ENCODE assay signal across 22 mouse cellular contexts in the genomic region with DNA sequence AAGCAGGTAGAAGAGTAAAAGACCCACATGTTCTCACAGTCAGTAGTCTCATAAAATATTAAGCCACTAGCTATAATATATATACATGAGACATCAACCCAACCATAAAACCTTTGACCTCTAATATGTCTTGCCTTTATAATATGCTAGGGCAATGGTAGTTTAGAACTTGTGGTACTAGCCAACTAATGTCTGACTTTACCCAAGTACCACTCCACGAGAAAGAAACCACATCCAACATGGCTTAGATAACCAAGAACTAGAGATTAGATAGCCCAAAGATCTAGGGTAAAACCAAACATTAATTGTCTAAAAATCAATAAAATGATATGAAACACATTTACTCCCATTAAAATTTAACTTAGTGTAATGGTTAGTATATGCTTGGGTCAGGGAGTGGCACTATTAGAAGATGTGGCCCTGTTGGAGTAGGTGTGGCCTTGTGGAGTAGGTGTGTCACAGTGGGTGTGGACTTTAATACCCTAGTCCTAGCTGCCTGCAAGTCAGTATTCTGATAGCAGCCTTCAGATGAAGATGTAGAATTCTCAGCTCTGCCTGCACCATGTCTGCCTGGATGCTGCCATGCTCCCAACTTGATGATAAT.
DNase-seq lines count a peak whose midpoint lies in the region; ATAC-seq and TF ChIP-seq lines count a peak whose summit lies in the region.
"Had no signal": no experiment of that assay in that cellular context is flagged by ENCODE, and none has a peak within 500 bp of the region (broad histone marks: within the 10 kb centered on the region; RNA-seq: fewer than 3 reads in every experiment).

No protein-coding gene starts in this region.

- H3K4me2 ChIP-seq in intestine, embryonic 14.5 days (ENCODE audit: low read length): no peak overlapping the region
- no peak overlapping the region for H3K4me2 ChIP-seq in intestine, embryonic 15.5 days (replicated peaks)
- H3K4me2 ChIP-seq in intestine, postnatal 0 days (replicated peaks; ENCODE audit: low read depth): no peak overlapping the region
- H3K4me2 ChIP-seq: embryonic facial prominence, embryonic 13.5 days; embryonic facial prominence, embryonic 15.5 days; forebrain, embryonic 12.5 days had no signal

- H3K9me3 ChIP-seq in intestine, embryonic 14.5 days (ENCODE audit: control insufficient read depth, low read length): no peaks in the 10 kb centered on the region
- no peaks in the 10 kb centered on the region for H3K9me3 ChIP-seq in intestine, embryonic 15.5 days
- no peaks in the 10 kb centered on the region for H3K9me3 ChIP-seq in intestine, postnatal 0 days (ENCODE audit: control insufficient read depth)
- H3K9me3 ChIP-seq: embryonic facial prominence, embryonic 13.5 days; embryonic facial prominence, embryonic 15.5 days; forebrain, embryonic 10.5 days; forebrain, embryonic 12.5 days had no signal

- DNase-seq in intestine, embryonic 14.5 days (ENCODE audit: low spot score): no peak
- DNase-seq in layer of hippocampus, adult 9-11 months: no peak
- DNase-seq in gastrocnemius, postnatal 4 days (ENCODE audit: low spot score in 2 of 2): no peak
- DNase-seq: adrenal gland, adult 2 months; adrenal gland, postnatal 10 days; adrenal gland, postnatal 25 days; cerebellum, adult 11 months; cerebellum, adult 18-20 months; cerebellum, adult 8-10 months; cerebellum, adult 9-11 months; cerebellum, postnatal 14 days; cerebellum, postnatal 36 days; embryo, embryonic 11 days had no signal

- no peak overlapping the region for H3K9ac ChIP-seq in intestine, embryonic 14.5 days (ENCODE audit: low read length)
- H3K9ac ChIP-seq in intestine, embryonic 15.5 days: no peak overlapping the region
- no peak overlapping the region for H3K9ac ChIP-seq in intestine, postnatal 0 days (ENCODE audit: low read depth, low read length)
- H3K9ac ChIP-seq: embryonic facial prominence, embryonic 13.5 days; embryonic facial prominence, embryonic 15.5 days; forebrain, embryonic 12.5 days had no signal

- no peak for TF ChIP-seq CTCF in intestine, postnatal 0 days (IDR thresholded peaks at IDR 0.05; ENCODE audit: low read depth)

- peak; percentile 77 for ATAC-seq in intestine, embryonic 14.5 days (replicated peaks; ENCODE audit: low FRiP score, low TSS enrichment, low read depth)
- ATAC-seq in intestine, embryonic 15.5 days: peak; percentile 94
- ATAC-seq in intestine, postnatal 0 days: 0 out of 2 replicates have a peak, but pooled peaks have one; percentile 28
- ATAC-seq: forebrain, embryonic 14.5 days; forebrain, embryonic 16.5 days had no signal

- no peaks in the 10 kb centered on the region for H3K27me3 ChIP-seq in intestine, embryonic 14.5 days (replicated peaks; ENCODE audit: control insufficient read depth, insufficient read depth, low read length)
- H3K27me3 ChIP-seq in intestine, embryonic 15.5 days (replicated peaks): no peaks in the 10 kb centered on the region
- no peaks in the 10 kb centered on the region for H3K27me3 ChIP-seq in intestine, postnatal 0 days (replicated peaks; ENCODE audit: control insufficient read depth, insufficient read depth, low read length)
- H3K27me3 ChIP-seq: embryonic facial prominence, embryonic 13.5 days; embryonic facial prominence, embryonic 15.5 days; forebrain, embryonic 12.5 days had no signal

- H3K4me1 ChIP-seq in intestine, embryonic 14.5 days (replicated peaks; ENCODE audit: control insufficient read depth, insufficient read depth, low read length): no peaks in the 10 kb centered on the region
- no peaks in the 10 kb centered on the region for H3K4me1 ChIP-seq in intestine, embryonic 15.5 days (replicated peaks)
- H3K4me1 ChIP-seq in intestine, postnatal 0 days (replicated peaks; ENCODE audit: control insufficient read depth, insufficient read depth, low read length): no peaks in the 10 kb centered on the region
- H3K4me1 ChIP-seq: embryonic facial prominence, embryonic 13.5 days; embryonic facial prominence, embryonic 15.5 days; forebrain, embryonic 10.5 days; forebrain, embryonic 12.5 days had no signal

- no peak overlapping the region for H3K27ac ChIP-seq in intestine, embryonic 14.5 days (ENCODE audit: low read depth)
- no peak overlapping the region for H3K27ac ChIP-seq in intestine, embryonic 15.5 days
- H3K27ac ChIP-seq in intestine, postnatal 0 days (ENCODE audit: low read depth, low read length): no peak overlapping the region
- H3K27ac ChIP-seq: embryonic facial prominence, embryonic 13.5 days; embryonic facial prominence, embryonic 15.5 days; forebrain, embryonic 10.5 days; forebrain, embryonic 12.5 days had no signal

- no peaks in the 10 kb centered on the region for H3K36me3 ChIP-seq in intestine, embryonic 14.5 days (ENCODE audit: control insufficient read depth, insufficient read depth, low read length)
- no peaks in the 10 kb centered on the region for H3K36me3 ChIP-seq in intestine, embryonic 15.5 days
- H3K36me3 ChIP-seq in intestine, postnatal 0 days (ENCODE audit: control insufficient read depth, insufficient read depth): no peaks in the 10 kb centered on the region
- H3K36me3 ChIP-seq: embryonic facial prominence, embryonic 13.5 days; embryonic facial prominence, embryonic 15.5 days; forebrain, embryonic 10.5 days; forebrain, embryonic 12.5 days had no signal

- 57% methylated on average over 1 of the region's 1 CpGs for WGBS in intestine, embryonic 14.5 days
- WGBS in intestine, embryonic 15.5 days: 58% methylated on average over 1 of the region's 1 CpGs
- WGBS in intestine, postnatal 0 days: 37% methylated on average over 1 of the region's 1 CpGs

- no peak overlapping the region for H3K4me3 ChIP-seq in intestine, embryonic 14.5 days (ENCODE audit: low read depth, low read length)
- H3K4me3 ChIP-seq in intestine, embryonic 15.5 days (replicated peaks): no peak overlapping the region
- H3K4me3 ChIP-seq in intestine, postnatal 0 days (ENCODE audit: low read depth, low read length): no peak overlapping the region
- H3K4me3 ChIP-seq: embryonic facial prominence, embryonic 13.5 days; embryonic facial prominence, embryonic 15.5 days; erythroblast, embryonic 14.5 days; forebrain, embryonic 10.5 days; forebrain, embryonic 12.5 days had no signal

Comparison
In these comparisons a context has a peak if more than half of its experiments do, and no peak if none do; other contexts are left out.
1. ATAC-seq: peak in every context shown above with its lines; median percentile 94 in intestine, embryonic 15.5 days; 77 in intestine, embryonic 14.5 days; 28 in intestine, postnatal 0 days.